Mouse (Mus musculus) cortical plate, adult 2 months (tissue): Measurements from ENCODE around the gene Daw1.

Source experiments
- CTCF ChIP-seq: fragments of 200-500 bp; IDR thresholded peaks from 2 replicates; pipeline ENCODE4 v1.5.1; 2011; ENCODE audit warnings: mild to moderate bottlenecking, control low read depth, low read length; ENCODE audit not compliant: insufficient read depth; ENCODE audit errors: extremely low read depth
- POLR2A ChIP-seq: fragments of 200-500 bp; IDR thresholded peaks from 2 replicates; pipeline ENCODE4 v1.6.1; 2011; ENCODE audit warnings: mild to moderate bottlenecking, low read length, control low read depth; ENCODE audit not compliant: insufficient read depth; ENCODE audit errors: extremely low read depth

DNA sequence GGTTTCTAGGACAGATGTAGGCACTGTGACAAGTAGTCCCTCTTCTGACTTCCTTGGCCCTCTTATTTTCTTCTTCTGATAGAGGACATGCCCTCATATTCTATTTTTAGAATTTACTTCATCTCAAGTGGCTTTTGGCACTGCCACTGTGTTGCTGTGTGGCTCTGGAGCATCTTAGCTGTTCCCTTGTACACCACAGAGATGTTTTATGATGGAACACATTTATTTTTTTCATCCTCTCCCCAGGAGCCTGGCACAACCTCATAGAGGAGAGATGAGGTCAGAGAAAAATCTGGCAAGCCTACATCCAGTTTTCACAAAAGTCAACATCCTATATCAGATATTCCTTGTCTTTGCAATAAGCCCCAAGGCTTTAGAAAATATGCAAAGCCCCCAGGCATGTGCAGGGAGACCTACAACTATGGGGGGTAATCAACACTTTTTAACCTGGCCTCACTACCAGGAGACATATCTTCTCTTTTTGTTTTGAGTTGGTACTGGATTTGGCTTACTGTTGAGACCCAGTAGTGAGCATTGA lies 64.9 kb downstream of the Daw1 start:
- no peak for TF ChIP-seq CTCF
- TF ChIP-seq POLR2A, result no peak
